Mouse (Mus musculus) midbrain, embryonic 10.5 days (tissue): ENCODE results near the gene Chd2. TPM values are rescaled to one million over a fixed set of nuclear protein-coding genes. Genes with fewer than 3 reads are reported as not detected.

ENCODE experiments used
- DNase-seq: peaks from one replicate; pipeline ENCODE4 v3.0.0-alpha.2; 2017; ENCODE audit warnings: low spot score
- H3K27ac ChIP-seq: fragments of 300-500 bp; sonication (generic); replicated peaks from 2 replicates; pipeline ENCODE4 v1.5.1; 2016; ENCODE audit warnings: mild to moderate bottlenecking
- H3K27me3 ChIP-seq: fragments of 300-500 bp; sonication (generic); 2 replicates; pipeline ENCODE4 v1.6.1; 2016; ENCODE audit warnings: low read depth, mild to moderate bottlenecking; ENCODE audit not compliant: poor library complexity, severe bottlenecking
- H3K36me3 ChIP-seq: fragments of 300-500 bp; sonication (generic); 2 replicates; pipeline ENCODE4 v1.6.1; 2016; ENCODE audit warnings: mild to moderate bottlenecking, moderate library complexity
- H3K4me1 ChIP-seq: fragments of 300-500 bp; sonication (generic); 2 replicates; pipeline ENCODE4 v1.6.1; 2016
- H3K4me3 ChIP-seq: fragments of 300-500 bp; sonication (generic); 2 replicates; pipeline ENCODE4 v1.5.1; 2016; ENCODE audit warnings: mild to moderate bottlenecking, moderate library complexity
- H3K9me3 ChIP-seq: fragments of 300-500 bp; sonication (generic); replicated peaks from 2 replicates; pipeline ENCODE4 v1.6.1; 2016; ENCODE audit warnings: mild to moderate bottlenecking
- WGBS: fragments of 180-500 bp; shearing (Covaris S2); methylation state at CpG from one replicate; pipeline ENCODE4 v1.1.7; 2016; 5-methylcytosine and 5-hydroxymethylcytosine counted together
- polyA plus RNA-seq: library from polyadenylated mRNA; unstranded; fragments of >200 nt; fragmentation: Nextera tagmentation; extraction: Ambion mirVana; gene quantifications from 2 replicates; pipeline ENCODE4 v1.2.1, GENCODE M21; 2016

Chd2 gene
- polyA plus RNA-seq, 1 experiment from 2014 or later: 39.6 TPM

DNA sequence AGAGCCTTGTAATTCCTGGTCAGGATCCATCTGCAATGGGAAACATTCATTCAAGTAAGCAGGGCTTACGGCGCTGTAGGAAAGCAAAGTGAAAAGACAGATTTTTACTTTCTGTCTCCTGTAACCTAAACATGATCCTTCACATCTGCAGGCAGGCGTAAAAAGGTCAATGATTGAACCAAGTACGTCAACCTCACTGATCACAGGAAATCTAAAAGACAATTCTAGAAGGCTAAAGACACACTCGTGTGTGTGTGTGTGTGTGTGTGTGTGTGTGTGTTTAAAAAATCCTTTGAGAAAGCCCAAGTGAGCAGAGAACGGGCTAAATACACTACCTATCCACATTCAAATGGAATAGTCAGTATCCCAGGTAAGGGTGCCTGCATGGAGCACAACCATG lies 60.5 kb downstream of the Chd2 start:
- Histone ChIP-seq H3K27ac (no peak overlapping the region), H3K4me3 (no peak overlapping the region), H3K27me3 (no peaks in the 10 kb centered on the region), H3K4me1 (no peaks in the 10 kb centered on the region), H3K9me3 (no peaks in the 10 kb centered on the region), H3K36me3 (peaks cover 96% of the 10 kb centered on the region)
- no peak for DNase-seq
- 93% methylated on average over 6 of the region's 6 CpGs for WGBS

DNA sequence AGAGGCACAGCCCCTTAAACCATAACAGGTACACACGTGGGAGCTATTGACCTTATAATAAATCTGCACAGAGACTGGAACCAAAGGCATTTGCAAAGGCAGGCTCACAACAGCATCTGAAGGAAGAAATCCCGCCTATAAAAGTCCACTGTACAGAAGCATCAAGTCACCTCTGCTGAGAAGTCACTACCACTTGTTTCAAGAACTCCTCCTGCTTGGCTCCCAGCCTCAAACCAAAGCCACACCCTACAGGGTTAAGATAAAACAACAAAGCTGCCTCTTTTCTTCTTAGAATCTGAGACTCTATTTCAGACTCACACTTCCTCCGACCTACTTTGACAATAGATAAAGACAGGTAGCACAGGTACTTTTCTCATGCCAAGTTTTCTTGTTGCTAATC lies 62.1 kb downstream of the Chd2 start:
- H3K27me3 ChIP-seq: no peaks in the 10 kb centered on the region
- no peak for DNase-seq
- H3K9me3 ChIP-seq: no peaks in the 10 kb centered on the region
- H3K4me3 ChIP-seq: no peak overlapping the region
- no peak overlapping the region for H3K27ac ChIP-seq
- 78% methylated on average over 3 of the region's 3 CpGs for WGBS
- peaks cover 98% of the 10 kb centered on the region for H3K36me3 ChIP-seq
- no peaks in the 10 kb centered on the region for H3K4me1 ChIP-seq

DNA sequence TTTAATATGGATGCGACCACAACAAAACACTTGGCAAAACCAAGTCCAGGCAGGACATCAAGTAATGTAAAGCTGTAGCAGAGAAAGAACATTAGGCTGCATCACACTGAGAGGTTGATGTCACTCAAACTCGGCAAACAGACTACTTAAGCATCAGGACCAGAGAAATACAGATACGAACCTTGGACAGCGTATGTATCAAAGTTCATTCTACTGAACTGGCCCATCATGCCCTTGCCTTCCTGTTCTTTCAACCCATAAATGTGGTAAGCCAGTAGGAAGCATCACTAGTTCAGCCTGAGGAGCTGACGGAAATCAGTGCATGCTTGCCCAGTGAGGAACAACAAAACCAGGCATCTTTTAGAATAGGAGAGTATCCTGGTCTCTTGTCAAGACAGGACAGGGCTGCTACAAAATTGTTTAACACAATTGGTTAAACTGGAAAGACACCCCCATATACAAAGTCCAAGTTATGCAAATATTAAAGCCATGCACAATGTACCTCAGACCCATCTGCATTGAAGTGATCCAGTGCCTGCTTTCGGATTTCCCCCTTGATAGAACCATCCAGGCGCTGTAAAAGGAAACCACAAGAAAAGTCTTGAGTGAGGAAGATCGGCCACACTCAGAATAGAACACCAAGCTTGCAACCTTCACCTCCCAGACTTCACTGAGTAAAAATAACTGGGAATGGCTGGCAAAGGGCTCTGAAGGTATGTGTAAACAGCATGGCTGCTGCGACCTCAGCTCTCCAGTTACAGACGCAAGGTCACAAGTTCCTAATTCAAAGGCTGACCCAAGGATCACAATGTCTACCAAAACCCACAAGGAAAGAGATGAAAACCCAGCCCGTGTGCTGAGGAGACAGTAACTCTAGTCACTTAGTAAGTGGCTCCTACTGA lies 63.2 kb downstream of the Chd2 start:
- peaks cover 100% of the 10 kb centered on the region for H3K36me3 ChIP-seq
- no peaks in the 10 kb centered on the region for H3K27me3 ChIP-seq
- H3K4me1 ChIP-seq: no peaks in the 10 kb centered on the region
- WGBS: 89% methylated on average over 11 of the region's 11 CpGs
- no peak overlapping the region for H3K27ac ChIP-seq
- no peak overlapping the region for H3K4me3 ChIP-seq
- no peaks in the 10 kb centered on the region for H3K9me3 ChIP-seq
- DNase-seq: no peak

DNA sequence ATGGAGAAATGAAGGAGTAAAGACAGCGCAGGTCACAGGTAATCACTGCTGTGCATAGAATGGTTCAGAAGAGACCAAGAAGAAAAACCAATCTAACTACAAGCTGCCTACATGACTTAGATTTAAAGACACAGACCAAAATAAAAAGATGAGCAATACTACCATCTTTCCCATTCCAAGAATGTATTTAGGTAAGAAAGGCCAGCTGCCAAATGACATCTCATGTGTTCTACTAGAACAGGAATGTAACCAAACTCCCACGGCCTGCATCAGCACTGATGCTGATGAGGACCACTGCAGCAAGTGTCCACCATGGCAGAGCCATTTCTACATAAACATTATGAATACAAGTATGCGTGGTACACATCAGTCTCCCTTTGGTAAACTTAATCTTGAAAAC lies 73.9 kb downstream of the Chd2 start:
- Histone ChIP-seq H3K4me1 (no peaks in the 10 kb centered on the region), H3K27ac (no peak overlapping the region), H3K36me3 (peaks cover 100% of the 10 kb centered on the region), H3K27me3 (no peaks in the 10 kb centered on the region), H3K9me3 (no peaks in the 10 kb centered on the region), H3K4me3 (no peak overlapping the region)
- 98% methylated on average over 3 of the region's 3 CpGs for WGBS
- no peak for DNase-seq

DNA sequence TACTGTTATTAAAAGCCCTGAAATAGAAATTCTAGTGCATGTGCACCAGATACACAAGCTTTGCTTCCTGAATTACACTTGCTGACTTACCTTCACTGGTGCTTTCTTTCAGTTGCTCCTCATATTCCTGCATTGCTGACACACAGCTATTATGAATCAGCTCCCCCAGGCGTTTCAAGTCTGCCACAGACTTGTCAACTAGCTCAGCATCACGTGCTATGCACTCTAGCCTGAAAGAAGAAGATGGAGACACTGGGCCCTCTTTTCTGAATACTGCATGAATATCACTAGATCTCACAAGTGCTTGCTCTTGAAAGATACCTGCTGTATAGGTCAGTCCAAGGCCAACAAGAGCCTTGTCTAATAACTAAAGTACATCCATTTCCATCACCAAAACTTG lies 78.1 kb downstream of the Chd2 start:
- Histone ChIP-seq H3K36me3 (peaks cover 98% of the 10 kb centered on the region), H3K4me3 (no peak overlapping the region), H3K27ac (no peak overlapping the region), H3K4me1 (no peaks in the 10 kb centered on the region), H3K9me3 (0 out of 2 replicates have a peak, but pooled peaks cover 3% of the 10 kb centered on the region), H3K27me3 (no peaks in the 10 kb centered on the region)
- no peak for DNase-seq
- 91% methylated on average over 2 of the region's 2 CpGs for WGBS

DNA sequence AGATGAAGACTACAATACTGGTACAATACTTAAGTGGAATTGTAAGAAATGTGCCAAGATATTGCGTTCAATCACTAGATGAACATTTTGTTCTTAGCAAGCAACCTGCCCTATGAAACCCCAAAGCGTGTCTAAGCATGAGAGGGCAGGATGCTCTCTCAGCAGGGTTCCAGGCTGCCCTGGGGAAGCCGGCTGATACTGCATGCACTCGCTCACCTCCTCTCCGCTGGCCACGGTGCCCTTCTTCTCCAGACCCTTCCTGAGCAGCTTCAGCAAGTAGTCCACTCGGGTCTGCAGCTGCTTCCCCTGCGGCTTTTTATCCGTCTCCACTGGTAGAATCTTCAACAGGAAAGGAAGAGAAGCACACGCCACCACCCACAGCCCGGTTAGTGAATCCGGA lies 87.5 kb downstream of the Chd2 start:
- WGBS: 90% methylated on average over 12 of the region's 12 CpGs

DNA sequence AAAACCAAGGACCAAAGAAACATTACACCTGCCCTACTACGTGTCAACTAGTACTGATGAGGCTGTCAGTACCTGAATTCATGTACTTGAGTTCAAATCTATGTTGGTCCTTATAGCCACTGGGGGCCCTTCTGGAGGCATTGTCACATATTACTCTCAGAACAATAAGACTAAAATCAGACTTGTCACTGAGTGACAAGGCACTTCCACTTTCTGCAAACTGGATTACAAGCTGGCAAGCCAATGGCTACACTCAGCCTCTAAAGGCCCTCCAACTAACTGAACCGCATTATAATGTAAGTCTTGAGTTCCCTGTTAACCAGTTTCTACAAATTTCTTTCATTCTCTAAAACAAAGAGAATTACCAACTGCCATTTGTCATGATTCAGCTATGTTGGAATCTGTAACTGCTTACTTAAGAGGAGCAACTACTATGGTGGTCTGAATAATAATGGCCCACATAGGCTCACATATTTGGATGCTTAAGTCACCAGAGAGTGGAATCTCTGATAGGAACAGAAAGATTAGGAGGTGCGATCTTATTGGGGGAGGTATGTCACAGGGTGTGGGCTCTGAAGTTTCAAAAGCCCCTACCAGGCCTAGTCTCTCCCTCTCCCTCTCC lies 89.3 kb downstream of the Chd2 start:
- 98% methylated on average over 3 of the region's 3 CpGs for WGBS

More for the DNA sequence above, 87.5 kb downstream of the Chd2 start:
- H3K9me3 ChIP-seq: no peaks in the 10 kb centered on the region
- H3K36me3 ChIP-seq: peaks cover 100% of the 10 kb centered on the region
- no peak overlapping the region for H3K27ac ChIP-seq
- H3K4me3 ChIP-seq: no peak overlapping the region
- no peak for DNase-seq
- H3K27me3 ChIP-seq: no peaks in the 10 kb centered on the region
- no peaks in the 10 kb centered on the region for H3K4me1 ChIP-seq

DNA sequence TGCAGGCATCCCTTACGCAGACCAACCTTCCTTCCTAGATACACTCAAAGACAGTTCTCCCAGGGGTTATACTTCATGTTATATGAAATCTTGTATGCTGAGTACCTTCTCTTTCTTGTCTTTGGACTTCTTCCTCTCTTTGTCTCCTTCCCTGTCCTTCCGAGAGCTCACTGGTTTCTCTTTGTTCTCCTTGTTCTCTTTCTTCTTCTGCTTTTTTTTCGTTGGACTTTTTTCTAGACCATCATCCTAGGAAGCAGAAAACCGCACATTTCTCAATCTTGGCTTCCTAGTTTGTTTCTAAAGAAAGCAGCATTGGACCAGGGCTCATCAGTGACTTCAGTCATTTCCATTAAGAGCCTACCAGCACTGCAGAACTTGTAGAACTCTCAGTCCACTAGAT lies 90.0 kb downstream of the Chd2 start:
- 97% methylated on average over 4 of the region's 4 CpGs for WGBS
- Histone ChIP-seq H3K27me3 (no peaks in the 10 kb centered on the region), H3K9me3 (no peaks in the 10 kb centered on the region), H3K4me3 (no peak overlapping the region), H3K4me1 (no peaks in the 10 kb centered on the region), H3K36me3 (peaks cover 100% of the 10 kb centered on the region), H3K27ac (no peak overlapping the region)
- no peak for DNase-seq

More for the DNA sequence above, 89.3 kb downstream of the Chd2 start:
- Histone ChIP-seq H3K27ac (no peak overlapping the region), H3K9me3 (no peaks in the 10 kb centered on the region), H3K4me1 (no peaks in the 10 kb centered on the region), H3K27me3 (no peaks in the 10 kb centered on the region), H3K4me3 (no peak overlapping the region), H3K36me3 (peaks cover 100% of the 10 kb centered on the region)
- DNase-seq: no peak

DNA sequence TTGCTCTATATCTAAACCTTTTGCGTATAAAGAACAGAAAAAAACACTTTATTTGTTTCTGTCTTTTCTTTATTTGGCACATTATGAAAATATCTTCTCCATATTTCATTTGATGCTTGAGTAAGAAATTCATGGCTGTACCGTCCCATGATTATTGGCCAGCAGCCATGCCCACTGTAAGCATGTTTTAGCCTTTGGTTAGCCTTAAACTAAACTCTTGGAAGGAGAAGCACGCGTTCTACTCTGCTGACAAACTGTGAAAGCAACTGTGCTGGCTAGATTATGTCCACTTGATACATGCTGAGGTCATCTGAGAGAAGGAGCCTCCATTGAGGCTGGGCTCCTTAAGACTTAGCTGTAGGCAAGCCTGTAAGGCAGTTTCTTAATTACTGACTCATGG lies 99.4 kb downstream of the Chd2 start:
- no peak overlapping the region for H3K4me3 ChIP-seq
- no peak for DNase-seq
- H3K27me3 ChIP-seq: no peaks in the 10 kb centered on the region
- no peak overlapping the region for H3K27ac ChIP-seq
- peaks cover 100% of the 10 kb centered on the region for H3K36me3 ChIP-seq
- WGBS: 96% methylated on average over 4 of the region's 4 CpGs
- H3K4me1 ChIP-seq: no peaks in the 10 kb centered on the region
- H3K9me3 ChIP-seq: no peaks in the 10 kb centered on the region

DNA sequence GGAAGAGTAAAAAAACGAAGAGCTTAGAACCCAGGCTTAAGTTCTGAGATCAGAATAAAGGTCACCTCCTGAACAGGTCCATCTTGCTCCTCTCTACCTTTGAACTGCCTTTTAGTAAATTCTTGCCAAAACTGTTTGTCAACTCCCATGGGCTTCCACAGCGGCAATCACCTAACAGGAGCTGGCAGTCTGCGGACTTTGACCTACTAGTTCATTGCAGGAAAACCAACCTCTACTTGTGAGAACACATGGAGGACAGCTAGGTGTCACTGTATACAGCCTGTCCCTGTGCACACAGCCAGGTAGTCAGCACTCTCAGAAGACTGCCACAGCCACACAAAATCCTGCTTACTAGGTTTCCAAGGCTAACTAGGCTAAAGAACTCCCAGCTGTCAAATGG lies 99.8 kb downstream of the Chd2 start:
- Histone ChIP-seq H3K36me3 (peaks cover 100% of the 10 kb centered on the region), H3K9me3 (no peaks in the 10 kb centered on the region), H3K4me1 (no peaks in the 10 kb centered on the region), H3K27me3 (no peaks in the 10 kb centered on the region), H3K4me3 (no peak overlapping the region), H3K27ac (no peak overlapping the region)
- no peak for DNase-seq
- WGBS: 95% methylated on average over 3 of the region's 3 CpGs

DNA sequence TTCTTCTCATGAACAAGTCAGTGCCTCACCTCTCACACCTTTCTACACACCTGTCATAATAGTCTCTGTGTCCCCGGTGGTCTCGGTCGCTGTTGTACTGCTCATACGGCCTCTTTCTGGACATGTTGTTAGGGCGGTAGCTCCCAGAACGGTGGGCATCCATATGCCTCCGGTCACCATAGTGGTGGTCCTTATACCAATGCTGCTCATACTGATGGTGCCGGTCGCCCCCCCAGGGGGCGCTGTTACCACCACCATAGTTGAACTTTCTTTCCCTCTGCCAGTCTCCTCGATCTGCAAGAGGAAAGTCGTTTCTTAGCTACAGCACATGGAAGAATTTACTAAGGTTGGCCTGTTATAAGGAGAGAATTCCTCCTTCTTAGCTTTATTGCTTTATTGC lies 105.9 kb downstream of the Chd2 start:
- peaks cover 88% of the 10 kb centered on the region for H3K36me3 ChIP-seq

DNA sequence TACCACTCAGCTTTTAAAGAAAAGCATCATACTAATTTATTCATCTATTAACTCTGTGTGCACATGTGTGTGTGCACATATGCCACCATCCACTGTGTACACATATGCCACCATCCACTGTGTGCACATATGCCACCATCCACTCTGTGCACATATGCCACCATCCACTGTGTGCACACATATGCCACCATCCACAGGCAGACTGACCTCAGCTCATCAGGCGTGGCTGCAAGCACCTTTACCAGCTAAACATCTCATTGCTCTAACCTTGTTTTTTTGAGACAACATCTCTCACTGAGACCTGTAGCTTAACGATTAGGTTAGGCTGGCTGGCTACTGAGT lies 107.3 kb downstream of the Chd2 start:
- H3K4me1 ChIP-seq: no peaks in the 10 kb centered on the region
- 97% methylated on average over 2 of the region's 2 CpGs for WGBS
- no peaks in the 10 kb centered on the region for H3K9me3 ChIP-seq
- no peak overlapping the region for H3K4me3 ChIP-seq
- H3K27me3 ChIP-seq: no peaks in the 10 kb centered on the region
- no peak for DNase-seq
- peaks cover 88% of the 10 kb centered on the region for H3K36me3 ChIP-seq
- no peak overlapping the region for H3K27ac ChIP-seq

More for the DNA sequence above, 105.9 kb downstream of the Chd2 start:
- H3K9me3 ChIP-seq: no peaks in the 10 kb centered on the region
- no peak for DNase-seq
- no peaks in the 10 kb centered on the region for H3K4me1 ChIP-seq
- 83% methylated on average over 12 of the region's 12 CpGs for WGBS
- H3K27ac ChIP-seq: no peak overlapping the region
- H3K4me3 ChIP-seq: no peak overlapping the region
- no peaks in the 10 kb centered on the region for H3K27me3 ChIP-seq

DNA sequence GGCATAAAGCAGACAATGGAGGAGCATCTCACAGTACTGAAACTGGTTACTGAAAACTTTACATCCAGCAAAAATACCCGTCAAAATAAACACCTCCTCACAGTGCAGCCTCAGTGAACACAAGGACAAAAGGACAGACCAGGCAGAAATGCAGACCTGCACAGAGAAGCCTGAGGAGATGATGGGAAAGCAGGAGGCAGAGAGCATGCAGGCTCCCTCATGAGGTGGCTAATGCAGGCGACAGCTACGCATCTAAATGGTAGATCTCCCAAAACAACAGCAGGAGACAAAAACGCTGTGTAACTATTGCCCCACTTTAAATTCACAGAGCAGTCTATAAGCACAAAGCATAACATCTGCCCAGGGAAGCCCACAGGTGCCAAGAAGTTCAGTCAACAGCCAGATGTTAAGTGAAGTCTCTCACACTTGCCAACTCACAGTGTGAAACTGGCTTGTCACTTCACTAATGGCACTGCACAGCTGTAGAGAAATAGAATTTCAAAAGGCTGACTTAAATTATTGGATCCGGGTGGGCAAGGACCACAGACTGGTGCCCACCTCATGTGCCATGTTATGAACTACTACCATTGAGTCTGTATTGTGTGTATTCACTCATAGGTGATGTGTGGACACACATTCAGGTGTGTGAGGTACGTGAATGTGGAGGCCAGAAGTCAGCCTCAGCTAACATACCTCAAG lies 107.8 kb downstream of the Chd2 start:
- no peak for DNase-seq
- Histone ChIP-seq H3K36me3 (peaks cover 88% of the 10 kb centered on the region), H3K27ac (no peak overlapping the region), H3K4me1 (no peaks in the 10 kb centered on the region), H3K4me3 (no peak overlapping the region), H3K27me3 (no peaks in the 10 kb centered on the region), H3K9me3 (no peaks in the 10 kb centered on the region)
- WGBS: 86% methylated on average over 6 of the region's 6 CpGs
